Mouse (Mus musculus) megakaryocyte-erythroid progenitor cell, adult 5-6 weeks (primary cell): Measurements from ENCODE around the gene Cdh12. TPM values are rescaled to one million over a fixed set of nuclear protein-coding genes. Genes with fewer than 3 reads are reported as not detected.
"Not testable (repeated sequence)": the region's sequence is repeated elsewhere in the genome, so short reads cannot be mapped to it uniquely, and the experiment has no call there.

ENCODE experiments used
- ATAC-seq: replicated peaks from 2 replicates; pipeline ENCODE4 v1.8.0; 2016; ENCODE audit warnings: mild to moderate bottlenecking, inconsistent platforms; ENCODE audit not compliant: severe bottlenecking, poor library complexity, low FRiP score, low TSS enrichment
- total RNA-seq, 2 experiments: library from RNA; stranded (forward) in 1 of 2; stranded (reverse) in 1 of 2; fragments of 200-1000, 215-1000 nt in 1 of 2; fragments of >200 nt in 1 of 2; fragmentation: Nextera tagmentation in 1 of 2; gene quantifications; 2 replicates each; pipeline ENCODE4 v1.2.3; 2014 to 2017

The Cdh12 gene
- total RNA-seq (2014; fragmentation: Nextera tagmentation) (not detected in 2 replicates), total RNA-seq (2017) (not detected in 2 replicates)

DNA sequence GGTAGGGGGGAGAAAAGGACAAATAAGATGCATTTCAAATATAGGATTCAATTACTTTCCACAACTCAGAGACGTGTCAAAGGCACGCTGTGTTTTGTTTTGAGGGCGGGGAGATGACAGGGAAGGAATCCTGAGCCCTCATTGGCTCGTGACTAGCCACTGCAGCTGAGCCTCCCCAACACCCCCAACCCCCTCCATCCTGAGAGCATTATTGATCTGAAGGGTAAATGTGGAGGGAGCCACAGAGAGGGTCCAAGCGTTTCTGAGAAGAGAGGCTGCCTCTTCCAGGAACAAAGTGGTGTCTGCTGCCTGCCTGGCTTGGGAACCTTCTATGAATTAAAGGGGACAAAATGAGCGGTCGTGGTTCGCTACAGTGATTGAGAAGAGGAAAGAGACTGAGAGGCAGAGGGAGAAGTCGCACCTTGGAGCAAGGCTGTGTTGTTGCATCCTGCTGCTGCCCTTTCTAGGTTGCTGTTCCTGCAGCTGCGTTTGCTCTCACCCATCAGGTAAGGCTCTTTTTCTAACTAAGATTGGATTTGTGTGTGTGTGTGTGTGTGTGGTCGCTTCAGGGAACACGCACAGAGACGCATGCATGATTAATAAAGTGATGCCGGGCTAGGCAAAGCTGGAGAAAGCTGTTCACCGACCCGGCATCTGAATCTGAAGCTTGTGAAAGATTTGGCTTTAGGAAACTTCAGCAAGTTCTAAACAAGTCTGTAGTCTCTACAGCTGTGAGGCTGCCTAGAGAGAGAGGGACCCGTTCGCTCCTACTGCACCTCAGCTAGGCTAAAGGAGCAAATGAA lies at the start of gene Cdh12:
Cdh12 (plus strand) TSS at position 405 of the 803 bp plus-strand sequence.
- no peak for ATAC-seq

DNA sequence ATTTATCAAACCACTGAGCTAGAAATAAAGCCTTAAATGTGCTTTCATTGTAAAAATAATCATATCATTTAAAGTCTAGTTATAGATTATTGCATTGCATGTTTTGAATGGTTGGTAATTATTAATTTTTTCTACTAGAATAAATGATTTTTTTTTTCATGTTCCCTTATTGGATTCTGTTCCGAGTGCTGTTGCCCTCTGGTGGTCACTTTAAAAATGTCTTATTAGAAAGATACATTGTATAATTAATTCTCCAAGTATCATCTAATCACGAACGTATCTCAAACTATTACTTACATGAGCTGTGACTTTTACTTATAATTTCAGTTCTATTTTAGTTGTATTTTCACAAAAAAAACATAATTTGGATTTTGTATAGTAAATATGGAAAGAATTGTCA lies 45.5 kb upstream of the Cdh12 start:
- no peak for ATAC-seq

DNA sequence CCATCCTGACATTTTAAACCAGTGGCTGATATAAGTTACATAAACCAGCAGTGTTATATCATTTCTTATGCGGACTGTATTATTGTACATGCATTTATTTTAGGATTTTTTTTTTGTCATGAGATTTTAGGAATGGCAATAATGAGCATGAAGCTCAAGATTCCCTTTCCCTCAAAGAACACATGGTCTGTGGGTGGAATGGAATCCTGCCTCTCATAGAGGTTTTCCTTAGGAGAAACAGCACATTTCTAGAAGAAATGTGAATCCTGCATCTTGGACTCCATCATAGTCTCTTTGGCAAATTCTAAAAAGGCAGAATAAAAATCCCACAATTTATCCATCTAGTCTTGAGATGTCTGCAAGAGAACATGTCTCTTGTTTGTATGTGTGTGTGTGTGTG lies 35.7 kb upstream of the Cdh12 start:
- ATAC-seq = no peak

DNA sequence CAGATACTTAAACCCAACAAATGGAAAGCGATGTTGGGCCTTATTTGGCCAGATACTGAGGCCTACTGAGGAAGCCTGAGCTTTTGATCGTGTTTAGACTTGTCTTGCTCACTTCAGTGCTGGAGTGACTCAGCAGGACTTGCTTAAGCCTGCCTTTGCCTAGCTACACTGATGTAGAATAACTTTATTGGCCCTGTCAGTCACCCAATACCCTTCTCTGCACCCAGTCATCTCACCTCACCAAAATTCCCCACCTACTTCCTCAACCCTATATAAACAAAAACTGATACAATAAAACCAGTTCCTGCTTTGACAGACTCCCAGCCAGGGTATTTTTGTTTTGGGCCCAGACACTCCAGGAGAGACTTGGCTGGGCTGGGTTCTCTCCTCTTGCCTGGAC lies 12.7 kb upstream of the Cdh12 start:
- no peak for ATAC-seq

DNA sequence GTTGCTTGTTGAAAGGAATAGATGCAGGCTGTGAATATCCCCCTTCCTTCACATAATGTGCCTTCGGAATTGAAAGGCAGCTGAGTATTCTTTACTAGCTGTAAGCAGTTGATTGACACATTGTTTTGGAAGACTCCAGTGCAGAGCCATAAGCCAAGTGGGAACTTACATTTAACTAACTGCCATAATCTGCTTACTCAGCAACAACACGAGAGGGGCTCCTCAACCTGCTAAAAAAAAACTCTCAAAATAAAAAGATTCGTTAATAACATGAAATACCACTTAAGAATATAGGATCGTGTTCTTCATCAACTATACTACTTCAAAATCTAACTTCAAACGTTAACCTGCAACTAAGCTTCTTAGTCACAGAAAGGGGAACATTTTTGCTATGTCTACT lies 1.5 kb downstream of the Cdh12 start:
- no peak for ATAC-seq

DNA sequence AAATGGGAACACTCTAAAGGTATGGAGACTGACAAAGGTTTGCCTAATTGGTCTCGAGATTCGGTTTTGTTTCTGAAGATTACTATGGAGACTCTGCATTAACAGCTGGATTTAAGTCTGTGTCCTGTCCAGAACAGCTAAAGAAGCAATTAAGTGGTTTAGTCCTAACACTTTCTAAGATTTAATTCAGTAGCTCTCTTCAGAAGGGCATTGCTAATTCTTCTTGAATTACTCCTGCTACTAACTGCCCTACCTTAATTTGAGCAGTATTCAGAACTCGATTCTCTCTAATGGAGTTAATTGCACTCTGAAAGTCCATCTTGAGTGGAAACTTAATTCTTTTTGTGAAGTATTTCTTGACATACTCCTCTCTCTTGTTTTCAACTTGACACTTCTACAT lies 9.4 kb downstream of the Cdh12 start:
- no peak for ATAC-seq

DNA sequence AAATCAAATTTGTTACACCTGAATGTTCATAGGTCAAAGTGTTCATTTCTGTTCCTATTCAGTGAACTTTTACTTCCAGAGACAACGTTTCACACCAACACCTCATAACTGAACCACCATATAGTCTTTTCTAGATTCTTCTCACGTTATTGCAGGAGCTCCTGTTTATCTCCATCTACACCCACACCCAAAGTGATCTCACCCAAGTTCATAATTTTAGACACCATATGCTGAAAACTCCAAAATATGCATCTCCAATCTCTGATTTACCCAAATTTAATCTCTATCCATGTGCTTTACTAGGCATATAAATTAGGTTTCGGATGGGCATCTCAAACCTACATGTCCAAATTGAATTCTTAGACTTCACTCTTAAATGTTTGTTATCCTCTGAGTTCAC lies 13.4 kb downstream of the Cdh12 start:
- ATAC-seq = no peak

DNA sequence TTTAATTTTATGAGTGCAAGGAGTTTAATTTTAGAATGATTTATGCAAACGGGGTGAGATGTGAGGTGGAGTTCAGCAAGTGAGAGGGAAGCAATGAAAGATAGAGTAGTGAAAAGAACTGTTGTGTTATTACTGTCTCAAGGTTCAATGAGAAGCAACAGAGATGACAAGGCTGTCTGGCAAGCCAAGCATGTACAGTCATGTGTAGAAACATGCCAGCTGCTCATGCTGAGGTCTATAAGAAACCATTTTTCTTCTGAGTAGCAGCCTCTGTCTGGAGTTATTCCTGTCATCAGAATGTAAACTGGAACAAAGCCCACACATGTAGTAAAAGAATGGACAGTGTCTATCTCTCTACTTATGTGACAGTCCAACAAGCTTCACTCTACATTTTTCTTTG lies 14.5 kb downstream of the Cdh12 start:
- ATAC-seq = no peak

DNA sequence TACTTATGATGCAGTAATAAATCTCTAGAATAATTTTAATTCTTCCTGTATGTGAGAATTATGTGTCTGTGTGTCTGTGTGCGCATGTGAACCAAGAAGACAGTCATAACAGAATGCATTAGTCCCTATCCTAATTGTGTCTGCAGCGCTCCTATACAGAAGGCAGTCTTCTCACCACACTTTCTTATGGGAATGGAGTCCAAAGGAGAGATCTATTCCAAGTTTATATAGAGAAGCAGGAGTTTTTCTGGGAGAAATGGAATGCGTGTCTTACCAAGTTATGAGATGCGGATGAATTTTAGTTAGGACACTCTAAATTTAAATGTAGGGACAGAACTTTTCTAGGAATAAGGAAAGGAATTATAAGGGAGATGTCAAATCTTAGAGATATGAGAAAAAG lies 101.9 kb downstream of the Cdh12 start:
- no peak for ATAC-seq

DNA sequence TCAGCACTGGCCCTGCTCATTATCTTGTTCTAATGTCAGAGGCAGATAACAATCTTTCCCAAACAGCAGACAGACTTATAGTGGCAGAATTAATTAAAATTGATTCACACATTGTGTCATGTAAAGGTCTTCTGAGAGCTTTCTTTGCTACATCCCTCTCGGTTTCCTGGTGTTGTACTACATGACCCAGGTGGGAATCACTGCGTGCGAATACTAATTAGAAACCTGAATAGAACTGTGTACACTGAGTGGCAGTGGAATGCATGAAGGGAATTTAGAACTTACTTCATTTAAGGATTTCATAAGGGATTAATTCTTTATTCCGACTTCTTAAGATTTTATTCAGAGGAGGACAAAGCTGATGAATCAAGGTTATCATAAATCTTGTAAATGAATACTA lies 121.9 kb downstream of the Cdh12 start:
- ATAC-seq = no peak

DNA sequence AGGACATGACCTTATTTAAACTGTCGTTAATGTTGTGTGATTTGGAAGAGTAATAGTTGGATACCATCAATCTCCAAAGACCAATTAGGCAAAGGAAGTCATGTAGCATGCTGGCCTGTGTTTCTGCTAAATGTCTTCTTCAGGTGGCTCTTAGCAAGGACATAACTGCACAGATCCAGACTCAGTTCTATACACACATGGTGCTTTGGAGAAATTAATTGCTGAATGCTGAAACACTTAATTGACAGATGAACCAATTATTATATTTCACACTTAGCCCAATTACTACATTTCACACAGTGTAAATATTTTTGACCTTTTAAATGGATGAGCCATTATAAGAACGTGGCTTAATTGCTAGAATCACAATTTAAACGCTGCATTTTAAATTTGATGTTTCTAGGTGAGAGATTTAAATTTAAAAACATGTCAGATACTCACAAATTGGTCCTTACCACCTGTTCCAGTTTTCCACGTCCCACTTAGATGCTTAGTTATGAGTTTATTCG lies 133.6 kb downstream of the Cdh12 start:
- ATAC-seq = no peak

DNA sequence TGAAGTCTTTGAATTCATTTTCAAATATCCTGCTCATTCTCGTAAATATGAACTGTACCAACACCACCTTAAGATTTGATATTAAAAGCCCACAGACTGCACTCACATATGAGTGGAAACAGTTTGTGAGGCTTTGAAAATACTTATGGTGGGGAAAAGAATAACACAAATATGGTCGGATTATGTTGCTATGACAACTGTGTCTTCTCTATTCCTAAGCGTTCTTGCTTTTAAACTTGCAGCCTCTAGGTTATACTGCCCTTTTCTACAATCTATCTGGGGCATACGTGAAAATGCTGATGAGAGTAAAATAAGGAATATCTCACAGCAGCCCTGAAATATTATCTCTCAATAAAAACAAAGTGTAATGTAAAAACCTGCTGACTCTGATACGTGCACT lies 142.5 kb downstream of the Cdh12 start:
- ATAC-seq = no peak

DNA sequence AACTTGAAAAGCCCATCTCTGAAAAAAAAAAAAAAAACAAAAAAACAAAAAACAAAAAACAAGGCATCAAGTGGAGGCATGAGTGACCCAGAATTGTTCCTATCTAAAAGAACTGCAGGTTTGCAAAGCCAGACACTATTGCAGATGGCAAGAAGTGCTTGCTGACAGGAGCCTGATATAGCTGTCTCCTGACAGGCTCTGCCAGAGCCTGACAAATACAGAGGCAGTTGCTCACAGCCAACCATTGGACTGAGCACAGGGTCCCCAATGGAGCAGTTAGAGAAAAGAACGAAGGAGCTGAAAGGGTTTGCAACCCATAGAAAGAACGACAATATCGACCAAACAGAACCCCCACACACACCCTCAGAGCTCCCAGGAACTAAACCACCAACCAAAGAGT lies 156.7 kb downstream of the Cdh12 start:
- not testable (repeated sequence) for ATAC-seq

DNA sequence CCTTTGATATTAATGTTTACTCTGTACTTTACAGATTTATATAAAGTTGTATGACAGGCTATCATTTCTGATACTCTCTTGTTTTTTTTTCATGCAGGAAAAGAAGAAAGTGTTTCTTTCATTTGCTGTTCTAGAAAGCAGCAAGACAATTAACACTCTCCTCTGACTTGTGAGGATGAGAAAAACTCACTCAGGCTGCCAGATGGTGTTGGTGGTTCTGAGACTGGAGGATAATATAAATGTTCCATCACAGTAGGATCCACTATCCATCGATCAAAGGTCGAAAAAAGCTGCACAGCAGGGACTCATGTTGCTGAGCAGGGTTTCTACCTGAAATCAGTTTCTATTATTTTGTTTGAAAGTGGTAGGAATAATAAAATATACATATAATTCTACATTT lies 185.5 kb downstream of the Cdh12 start:
- no peak for ATAC-seq

DNA sequence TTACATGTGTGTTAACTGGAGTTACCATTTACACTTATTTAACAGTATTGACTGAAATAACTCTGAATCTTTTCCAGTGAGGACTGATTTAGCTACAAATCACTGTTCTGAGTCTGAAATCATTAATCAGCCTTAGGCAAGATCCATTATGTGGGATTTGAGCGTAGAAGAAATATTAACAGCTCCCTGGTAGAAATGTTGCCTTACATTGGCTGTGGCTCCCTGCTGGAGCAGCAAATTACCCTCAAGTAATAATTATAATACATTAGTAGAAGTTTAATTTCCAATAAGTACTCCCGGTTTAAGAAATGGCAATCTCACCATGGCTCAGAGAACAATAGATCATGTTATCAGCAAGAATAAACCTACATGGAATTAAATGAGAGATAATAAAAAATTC lies 190.1 kb downstream of the Cdh12 start:
- no peak for ATAC-seq

DNA sequence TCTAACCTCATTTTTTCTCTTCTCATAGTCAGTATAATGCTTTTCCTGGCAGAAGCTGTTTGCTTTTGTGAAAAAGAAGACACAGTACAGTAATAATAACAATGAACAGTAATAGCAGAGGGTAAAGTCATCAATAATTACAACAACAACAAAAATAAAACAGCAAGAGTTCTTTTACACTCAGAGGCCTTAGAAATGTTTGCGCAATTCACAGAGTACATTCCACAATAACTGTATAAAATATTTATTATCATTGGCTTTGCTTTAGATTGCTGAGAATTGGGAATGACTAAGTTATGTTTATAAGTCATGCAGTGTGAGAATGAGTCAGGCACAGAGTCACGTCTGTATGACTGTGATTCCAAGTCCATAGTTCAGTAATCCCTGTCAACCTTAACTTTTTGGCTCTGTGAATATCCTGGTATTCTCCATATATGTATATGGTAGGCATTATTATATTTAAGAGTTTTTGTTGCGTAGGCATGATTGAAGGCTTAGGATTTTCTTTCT lies 193.9 kb downstream of the Cdh12 start:
- ATAC-seq = no peak

DNA sequence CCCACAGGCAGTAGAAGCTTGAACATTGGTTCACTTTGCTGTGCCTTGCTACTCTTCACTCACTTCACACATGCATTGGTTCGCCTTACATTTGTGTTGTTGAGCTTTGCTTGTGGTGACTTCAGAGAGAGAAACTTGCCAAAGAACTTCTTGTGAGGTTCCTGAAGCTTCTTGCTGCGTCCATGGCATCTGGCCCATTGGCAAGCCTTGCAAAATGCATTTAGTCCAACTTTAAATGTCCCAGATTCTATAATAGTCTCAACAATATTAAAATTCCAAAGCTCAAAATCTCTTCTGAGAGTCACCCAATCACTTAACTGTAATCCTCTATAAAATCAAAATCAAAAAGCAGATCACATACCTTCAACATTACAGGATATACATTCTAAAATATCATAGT lies 211.2 kb downstream of the Cdh12 start:
- no peak for ATAC-seq

DNA sequence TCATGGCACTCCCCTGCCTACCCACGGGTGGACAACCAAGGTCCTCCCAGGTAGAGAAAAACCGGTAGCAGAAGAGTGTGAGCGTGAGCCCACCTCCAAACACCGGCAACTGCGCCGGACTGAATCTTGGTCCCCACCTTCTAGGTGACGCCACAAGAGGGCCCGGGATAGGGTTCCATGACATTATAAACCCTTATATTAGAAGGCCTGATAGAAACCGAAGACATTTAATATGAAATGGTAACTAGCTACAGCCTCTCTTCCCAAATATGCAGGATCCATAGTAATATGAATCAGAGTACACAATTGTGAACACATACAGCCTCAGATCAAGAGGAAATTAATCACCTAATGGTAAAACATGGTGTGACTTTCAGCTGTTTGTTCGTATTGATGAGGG lies 217.6 kb downstream of the Cdh12 start, which contains the start of gene Acot10:
Acot10 (minus strand) TSS at position 101 of the 400 bp plus-strand sequence.
- no peak for ATAC-seq

DNA sequence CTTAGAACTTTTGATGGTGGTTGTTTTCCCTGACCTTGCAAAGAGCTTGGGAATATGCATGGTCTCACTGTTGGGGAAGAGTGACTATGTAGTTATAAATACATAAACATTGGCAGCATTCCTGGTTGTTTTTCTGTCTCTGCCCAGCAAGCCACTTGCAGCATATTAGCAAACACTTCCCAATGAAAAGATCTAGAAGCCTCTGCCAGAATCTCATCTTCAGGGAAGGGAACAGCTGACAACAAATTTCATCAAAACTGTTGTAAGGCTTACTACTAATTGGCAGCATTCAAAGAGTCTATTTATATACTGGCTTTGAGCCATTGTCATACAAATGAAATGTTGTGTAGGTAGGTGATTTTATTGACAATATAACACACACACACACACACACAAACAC lies 218.3 kb downstream of the Cdh12 start:
- ATAC-seq = no peak

DNA sequence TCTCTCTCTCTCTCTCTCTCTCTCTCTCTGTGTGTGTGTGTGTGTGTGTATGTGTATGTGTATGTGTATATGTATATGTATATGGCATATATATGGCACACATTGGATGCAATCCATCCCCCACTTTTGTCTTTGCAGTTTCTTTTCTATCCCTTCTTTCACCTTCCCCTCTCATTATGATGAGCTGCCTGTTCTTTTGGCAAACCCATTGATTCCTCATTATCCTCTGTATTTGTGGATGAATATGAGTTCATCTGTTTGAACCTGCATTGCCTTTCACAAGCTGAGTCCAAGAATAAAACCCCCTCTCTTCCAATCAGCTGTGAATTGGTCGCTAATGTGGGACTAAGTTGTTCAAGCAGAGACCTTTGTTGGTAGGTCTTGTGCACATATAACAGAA lies 218.9 kb downstream of the Cdh12 start:
- no peak for ATAC-seq

DNA sequence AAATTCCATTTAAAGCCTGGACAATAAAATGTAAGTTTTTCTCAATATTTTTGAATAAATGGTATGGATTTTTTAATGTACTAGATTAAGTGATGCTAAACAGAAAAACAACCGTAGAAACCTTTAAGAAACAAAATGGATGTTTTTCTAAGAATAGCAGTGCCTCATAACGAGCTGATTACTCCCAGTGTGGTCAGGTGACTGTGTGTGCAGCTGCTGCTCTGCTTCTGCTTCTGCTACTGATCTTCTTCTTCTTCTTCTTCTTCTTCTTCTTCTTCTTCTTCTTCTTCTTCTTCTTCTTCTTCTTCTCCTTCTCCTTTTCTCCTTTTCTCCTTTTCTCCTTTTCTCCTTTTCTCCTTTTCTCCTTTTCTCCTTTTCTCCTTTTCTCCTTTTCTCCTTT lies 220.4 kb downstream of the Cdh12 start:
- ATAC-seq = not testable (repeated sequence)
